Mouse (Mus musculus) olfactory bulb, adult 2 months (tissue): ENCODE results near the gene Psmb9. TPM values are rescaled to one million over a fixed set of nuclear protein-coding genes. Genes with fewer than 3 reads are reported as not detected.

Experiments
- H3K27ac ChIP-seq: fragments of 200-500 bp; 2 replicates; pipeline ENCODE4 v1.5.1; 2012; ENCODE audit warnings: low read depth, low read length; ENCODE audit not compliant: insufficient read depth
- H3K4me1 ChIP-seq: fragments of 200-500 bp; 2 replicates; pipeline ENCODE4 v1.6.1; 2012; ENCODE audit warnings: low read length; ENCODE audit not compliant: control insufficient read depth, insufficient read depth
- H3K4me3 ChIP-seq: fragments of 200-500 bp; 2 replicates; pipeline ENCODE4 v1.5.1; 2012; ENCODE audit warnings: mild to moderate bottlenecking, low read depth, low read length, moderate library complexity; ENCODE audit not compliant: insufficient read depth
- CTCF ChIP-seq: fragments of 200-500 bp; IDR thresholded peaks from 2 replicates; pipeline ENCODE4 v1.5.1; 2012; ENCODE audit warnings: low read depth, mild to moderate bottlenecking, low read length, moderate library complexity; ENCODE audit not compliant: insufficient read depth
- POLR2A ChIP-seq: fragments of 200-500 bp; IDR thresholded peaks from 2 replicates; pipeline ENCODE4 v1.6.1; 2012; ENCODE audit warnings: mild to moderate bottlenecking, low read depth, low read length, moderate library complexity; ENCODE audit not compliant: insufficient read depth
- WGBS: fragments of 180-500 bp; shearing (Covaris S2); methylation state at CpG from one replicate; pipeline ENCODE4 v1.1.7; 2018; 5-methylcytosine and 5-hydroxymethylcytosine counted together
- polyA plus RNA-seq: library from polyadenylated mRNA; stranded (reverse); fragments of >200 nt; gene quantifications from 2 replicates; pipeline ENCODE4 v1.2.4, GENCODE M21; 2012; ENCODE audit warnings: low replicate concordance; ENCODE audit not compliant: missing spikeins, insufficient read depth, insufficient read length

Psmb9 gene
- polyA plus RNA-seq, 1 experiment: 272 TPM

DNA sequence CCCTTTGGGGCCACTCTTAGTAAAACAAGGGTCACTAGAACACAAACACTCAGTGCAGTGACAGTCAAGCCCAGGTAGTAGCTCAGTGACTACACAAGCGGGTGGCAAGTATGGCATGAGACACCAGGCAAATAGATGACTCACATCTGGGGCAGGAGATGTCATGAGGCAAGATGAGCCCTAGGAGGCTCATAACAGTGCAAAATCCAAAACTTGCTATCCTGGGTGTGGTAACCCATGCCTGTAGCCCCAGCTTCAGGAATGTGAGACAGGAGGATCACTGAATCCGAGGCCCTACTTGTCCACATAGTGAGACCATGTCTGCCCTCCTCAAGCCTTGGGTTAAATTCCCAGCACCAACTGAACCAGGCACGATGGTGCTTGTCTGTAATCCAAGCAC is 53.1 kb downstream of the Psmb9 start:
- peaks cover 13% of the 10 kb centered on the region for H3K4me1 ChIP-seq
- TF ChIP-seq CTCF: no peak
- no peak for TF ChIP-seq POLR2A
- 90% methylated on average over 3 of the region's 3 CpGs for WGBS
- no peak overlapping the region for H3K27ac ChIP-seq
- H3K4me3 ChIP-seq: no peak overlapping the region

DNA sequence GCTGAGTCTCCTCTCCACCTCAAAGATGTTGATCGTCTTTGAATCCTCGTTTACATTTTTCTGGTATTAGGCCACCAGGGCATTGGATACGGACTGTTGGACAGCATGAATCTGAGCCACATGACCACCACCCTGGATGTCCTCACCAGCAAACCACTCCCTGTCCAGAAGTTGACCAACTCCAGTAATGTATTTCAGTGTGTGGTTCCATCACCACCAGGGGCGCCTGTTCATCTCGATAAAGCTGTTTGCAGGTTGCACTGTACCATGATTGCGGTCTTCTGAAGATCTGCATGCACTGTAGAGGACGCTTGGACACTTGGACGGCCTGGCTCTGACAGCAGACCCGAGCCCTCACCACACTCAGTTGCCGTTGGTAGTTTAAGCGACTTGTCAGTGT is 54.3 kb downstream of the Psmb9 start:
- 84% methylated on average over 11 of the region's 11 CpGs for WGBS

More for the DNA sequence above, 54.3 kb downstream of the Psmb9 start:
- TF ChIP-seq POLR2A (no peak), CTCF (0 out of 2 replicates have a peak, but pooled peaks have one; percentile 15)
- Histone ChIP-seq H3K27ac (no peak overlapping the region), H3K4me1 (peaks cover 21% of the 10 kb centered on the region), H3K4me3 (no peak overlapping the region)

Other genes starting within 250 kb of the Psmb9 start
- gene Pfdn6, start 247.4 kb downstream of the Psmb9 start, polyA plus RNA-seq: not detected in 2 replicates
- not detected in 2 replicates for gene Wdr46, start 247.1 kb downstream of the Psmb9 start, polyA plus RNA-seq
- not detected in 2 replicates for gene B3galt4, start 236.3 kb downstream of the Psmb9 start, polyA plus RNA-seq
- not detected in 2 replicates for gene Vps52, start 232.0 kb downstream of the Psmb9 start, polyA plus RNA-seq
- gene Rps18, start 231.8 kb downstream of the Psmb9 start, polyA plus RNA-seq: 1,298 TPM in 1 of 2 replicates, not detected in the other
- gene H2-K1, start 187.4 kb downstream of the Psmb9 start, polyA plus RNA-seq: not detected in 2 replicates
- not detected in 2 replicates for gene Ring1, start 163.1 kb downstream of the Psmb9 start, polyA plus RNA-seq
- gene H2-Ke6, start 159.7 kb downstream of the Psmb9 start, polyA plus RNA-seq: not detected in 2 replicates
- not detected in 2 replicates for gene Slc39a7, start 156.1 kb downstream of the Psmb9 start, polyA plus RNA-seq
- not detected in 2 replicates for gene Rxrb, start 156.0 kb downstream of the Psmb9 start, polyA plus RNA-seq
- gene Col11a2, start 148.3 kb downstream of the Psmb9 start, polyA plus RNA-seq: not detected in 2 replicates
- not detected in 2 replicates for gene H2-Oa, start 95.4 kb downstream of the Psmb9 start, polyA plus RNA-seq
- not detected in 2 replicates for gene H2-DMa, start 68.2 kb downstream of the Psmb9 start, polyA plus RNA-seq
- 233 TPM in 1 of 2 replicates, not detected in the other for gene Brd2, start 65.1 kb downstream of the Psmb9 start, polyA plus RNA-seq
- not detected in 2 replicates for gene H2-DMb2, start 44.5 kb downstream of the Psmb9 start, polyA plus RNA-seq
- gene H2-DMb1, start 34.7 kb downstream of the Psmb9 start, polyA plus RNA-seq: not detected in 2 replicates
- gene Tap1, start 211 bp downstream of the Psmb9 start, polyA plus RNA-seq: not detected in 2 replicates
- not detected in 2 replicates for gene Psmb8, start 10.0 kb upstream of the Psmb9 start, polyA plus RNA-seq
- gene Tap2, start 15.8 kb upstream of the Psmb9 start, polyA plus RNA-seq: 159 TPM in 1 of 2 replicates, not detected in the other
- gene H2-Ob, start 51.1 kb upstream of the Psmb9 start, polyA plus RNA-seq: not detected in 2 replicates
- not detected in 2 replicates for gene H2-Ab1, start 69.9 kb upstream of the Psmb9 start, polyA plus RNA-seq
- gene H2-Aa, start 100.1 kb upstream of the Psmb9 start, polyA plus RNA-seq: 508 and 641 TPM in 2 replicates
- gene H2-Eb1, start 118.1 kb upstream of the Psmb9 start, polyA plus RNA-seq: 452 TPM in 1 of 2 replicates, not detected in the other
- not detected in 2 replicates for gene H2-Eb2, start 137.9 kb upstream of the Psmb9 start, polyA plus RNA-seq
- gene Btnl2, start 167.1 kb upstream of the Psmb9 start, polyA plus RNA-seq: not detected in 2 replicates
- not detected in 2 replicates for gene Btnl1, start 189.4 kb upstream of the Psmb9 start, polyA plus RNA-seq
- not detected in 2 replicates for gene BC051142, start 211.1 kb upstream of the Psmb9 start, polyA plus RNA-seq